Mouse (Mus musculus) common myeloid progenitor, adult 5-6 weeks (primary cell): ENCODE results near the gene D830030K20Rik. TPM values are rescaled to one million over a fixed set of nuclear protein-coding genes. Genes with fewer than 3 reads are reported as not detected.
"Not testable (repeated sequence)": the region's sequence is repeated elsewhere in the genome, so short reads cannot be mapped to it uniquely, and the experiment has no call there.

Experiments used
- ATAC-seq: replicated peaks from 2 replicates; pipeline ENCODE4 v1.8.0; 2016; ENCODE audit warnings: low read depth, mild to moderate bottlenecking, moderate TSS enrichment, inconsistent platforms; ENCODE audit not compliant: poor library complexity, severe bottlenecking
- total RNA-seq: library from RNA; stranded (forward); fragments of 200-1000, 187-1606 nt; gene quantifications from 2 replicates; pipeline ENCODE4 v1.2.3, GENCODE M21; 2017

Gene D830030K20Rik
- total RNA-seq, result not detected in 2 replicates

GRCm38 (mm10) chr14:3208272-3209152 is at the start of gene D830030K20Rik:
Gene D830030K20Rik (plus strand): TSS chr14:3208488.
- not testable (repeated sequence) for ATAC-seq

GRCm38 (mm10) chr14:3187955-3188354 is 20.3 kb upstream of the D830030K20Rik start, which contains the start of gene Gm5795:
Gene Gm5795 (plus strand): TSS chr14:3188255.
- ATAC-seq, result not testable (repeated sequence)

- ATAC-seq, result not testable (repeated sequence)
Observed at GRCm38 (mm10) chr14:3209367-3209766, 1.1 kb downstream of the D830030K20Rik start.

- ATAC-seq, result not testable (repeated sequence)
Observed at GRCm38 (mm10) chr14:3262531-3262930, 54.2 kb downstream of the D830030K20Rik start.

Other genes with a start within 250 kb of the D830030K20Rik start
- not detected in 2 replicates for gene Gm2888, start 178.5 kb upstream of the D830030K20Rik start, total RNA-seq
- 1.4 TPM in 1 of 2 replicates, not detected in the other for gene Gm2897, start 159.2 kb upstream of the D830030K20Rik start, total RNA-seq
- 1.2 TPM in 1 of 2 replicates, not detected in the other for gene Gm10340, start 74.5 kb upstream of the D830030K20Rik start, total RNA-seq
- gene Gm5795, start 20.2 kb upstream of the D830030K20Rik start, total RNA-seq, result not detected in 2 replicates
- gene Gm2956, start 124.1 kb downstream of the D830030K20Rik start, total RNA-seq, result 1.1 TPM in 1 of 2 replicates, not detected in the other
- not detected in 2 replicates for gene Gm10413, start 186.6 kb downstream of the D830030K20Rik start, total RNA-seq
- 0.29 TPM in 1 of 2 replicates, not detected in the other for gene Gm10409, start 204.1 kb downstream of the D830030K20Rik start, total RNA-seq
- not detected in 2 replicates for gene Gm3005, start 219.6 kb downstream of the D830030K20Rik start, total RNA-seq
- not detected in 2 replicates for gene Gm10408, start 240.9 kb downstream of the D830030K20Rik start, total RNA-seq